Mouse (Mus musculus): ENCODE data around the gene Rac3. TPM values are rescaled to one million over a fixed set of nuclear protein-coding genes. Genes with fewer than 3 reads are reported as not detected.
A peak's percentile ranks its signal among the peaks of the same experiment; 100 is the strongest.

Rac3 gene
- total and polyA plus RNA-seq, 2 experiments from 2014 or later = 788 to 808 TPM

DNA sequence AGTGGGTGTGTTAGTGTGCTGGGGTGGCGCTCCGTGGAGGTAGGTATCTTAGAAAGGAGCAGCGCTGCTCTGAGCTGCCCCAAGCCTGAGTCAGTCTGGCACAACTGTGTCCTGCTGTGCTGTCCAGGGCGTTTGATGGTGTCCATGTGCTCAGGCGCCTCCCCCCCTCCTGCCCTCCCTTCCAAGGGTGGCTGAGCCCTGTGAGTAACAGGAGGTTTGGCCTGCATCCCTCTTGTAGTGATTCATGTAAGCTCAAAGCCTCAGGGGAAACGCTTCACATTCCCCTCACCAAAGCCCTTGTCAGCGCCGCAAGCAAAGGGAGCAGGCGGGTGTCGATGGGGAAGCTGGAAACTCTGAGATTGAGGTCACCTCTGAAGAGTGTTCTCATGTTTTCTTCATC lies 23.5 kb upstream of the Rac3 start:
- WGBS = 63% methylated on average over 10 of the region's 10 CpGs
- TF ChIP-seq CTCF (IDR thresholded peaks at IDR 0.05) = no peak

DNA sequence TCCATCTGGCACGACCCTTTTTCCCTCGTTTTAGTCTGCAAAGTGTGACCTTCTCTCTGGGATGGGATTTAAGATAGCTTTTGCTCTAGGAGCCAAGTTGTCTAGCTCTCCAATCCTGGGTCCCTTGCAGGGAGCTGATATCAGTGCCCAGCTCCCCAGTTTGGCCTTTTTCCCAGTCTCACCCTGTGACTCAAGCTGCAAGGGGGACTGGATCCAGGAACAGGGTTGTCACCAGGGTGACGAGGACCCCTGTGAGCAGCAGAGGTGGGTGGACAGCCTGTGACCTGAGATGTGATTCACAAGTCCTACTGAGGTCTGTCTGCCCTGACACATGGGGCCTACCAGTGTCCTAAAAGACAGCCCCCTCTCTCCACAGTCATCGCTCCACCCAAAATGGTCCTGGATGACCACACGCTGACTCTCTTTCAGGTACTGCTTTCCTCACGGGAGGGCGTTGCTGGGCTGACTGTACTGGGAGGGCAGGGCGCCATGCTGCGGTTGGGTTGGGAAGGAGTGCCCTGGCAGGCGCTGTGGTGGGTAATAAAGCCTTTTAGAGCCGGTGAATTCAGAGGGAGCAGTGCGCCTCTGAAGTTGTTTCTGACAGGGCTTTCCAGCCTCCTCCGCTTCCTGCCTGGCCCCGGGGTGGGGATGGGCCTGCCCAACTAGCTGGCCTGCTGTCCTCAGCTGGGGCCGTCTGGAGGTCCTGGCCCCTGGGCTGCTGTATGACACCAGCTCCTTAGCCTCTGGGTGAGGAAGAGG lies 17.4 kb upstream of the Rac3 start:
- Histone ChIP-seq H3K4me3 (ENCODE audit: low read depth, low read length) (no peak overlapping the region), H3K9me3 (ENCODE audit: low read length) (no peaks in the 10 kb centered on the region), H3K27ac (ENCODE audit: low read depth, low read length) (no peak overlapping the region), H3K27me3 (ENCODE audit: insufficient read depth, low read length) (no peaks in the 10 kb centered on the region), H3K4me2 (ENCODE audit: low read depth, low read length, poor library complexity, severe bottlenecking) (no peak overlapping the region), H3K9ac (replicated peaks; ENCODE audit: low read length, poor library complexity, severe bottlenecking) (0 out of 2 replicates have a peak overlapping the region, but pooled peaks have one; percentile 24), H3K4me1 (ENCODE audit: insufficient read depth, low read length) (0 out of 2 replicates have a peak, but pooled peaks cover 4% of the 10 kb centered on the region), H3K36me3 (ENCODE audit: insufficient read depth, low read length) (peaks cover 14% of the 10 kb centered on the region)
- DNase-seq (ENCODE audit: low spot score) (no peak), ATAC-seq (ENCODE audit: low FRiP score) (no peak)
- 37% methylated on average over 15 of the region's 15 CpGs for WGBS
- 0 out of 2 replicates have a peak, but pooled peaks have one; percentile 1 for TF ChIP-seq CTCF (IDR thresholded peaks at IDR 0.05)

More for the DNA sequence above, 23.5 kb upstream of the Rac3 start:
- Histone ChIP-seq H3K4me2 (ENCODE audit: low read depth, low read length, poor library complexity, severe bottlenecking) (no peak overlapping the region), H3K9ac (replicated peaks; ENCODE audit: low read length, poor library complexity, severe bottlenecking) (no peak overlapping the region), H3K9me3 (ENCODE audit: low read length) (no peaks in the 10 kb centered on the region), H3K36me3 (ENCODE audit: insufficient read depth, low read length) (peaks cover 14% of the 10 kb centered on the region), H3K27ac (ENCODE audit: low read depth, low read length) (no peak overlapping the region), H3K4me3 (ENCODE audit: low read depth, low read length) (no peak overlapping the region), H3K27me3 (ENCODE audit: insufficient read depth, low read length) (no peaks in the 10 kb centered on the region), H3K4me1 (ENCODE audit: insufficient read depth, low read length) (no peaks in the 10 kb centered on the region)
- DNase-seq (ENCODE audit: low spot score) = no peak
- no peak for ATAC-seq (ENCODE audit: low FRiP score)

DNA sequence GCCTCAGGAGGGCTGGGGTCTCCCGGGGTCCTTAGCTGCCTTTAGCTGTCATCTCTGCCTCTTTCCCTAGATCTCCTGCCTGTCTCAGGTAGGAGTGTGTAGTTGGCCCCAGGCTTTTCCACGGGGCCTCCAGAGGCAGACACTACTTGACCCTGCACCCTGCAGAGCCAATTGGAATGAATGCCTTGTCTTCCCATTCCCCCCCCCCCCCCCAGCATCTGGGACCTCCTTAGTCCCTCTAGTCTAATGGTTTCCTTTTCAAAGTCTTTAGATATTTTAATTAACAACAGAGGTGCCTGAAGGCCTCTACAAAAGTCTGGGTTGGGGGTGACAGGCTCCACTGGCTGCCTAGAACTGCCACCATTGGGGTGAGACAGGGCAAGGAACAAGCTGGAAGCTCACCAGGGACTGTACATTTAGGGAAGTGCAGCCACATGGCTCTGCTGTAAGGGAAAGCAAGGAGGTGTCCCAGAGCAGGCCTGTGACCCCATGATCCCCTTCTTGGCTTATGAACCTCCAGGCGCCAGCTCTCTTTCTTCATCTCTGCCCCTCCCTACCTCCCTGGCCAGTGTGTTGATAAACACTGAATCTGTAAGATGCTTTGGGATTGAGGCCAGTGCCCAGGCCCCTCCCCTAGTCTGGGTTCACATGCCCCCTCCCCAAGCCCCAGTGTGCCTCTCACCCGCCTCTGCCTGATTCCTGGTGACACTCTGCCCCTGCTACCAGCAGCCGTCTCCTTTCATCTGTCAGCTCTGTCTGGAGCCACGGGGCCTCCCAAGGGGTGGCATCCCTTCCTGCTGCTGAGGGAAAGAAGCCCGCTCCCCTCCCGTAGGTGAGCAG lies 16.6 kb upstream of the Rac3 start:
- Histone ChIP-seq H3K27me3 (ENCODE audit: insufficient read depth, low read length) (no peaks in the 10 kb centered on the region), H3K4me3 (ENCODE audit: low read depth, low read length) (no peak overlapping the region), H3K27ac (ENCODE audit: low read depth, low read length) (no peak overlapping the region), H3K4me2 (ENCODE audit: low read depth, low read length, poor library complexity, severe bottlenecking) (no peak overlapping the region), H3K36me3 (ENCODE audit: insufficient read depth, low read length) (peaks cover 16% of the 10 kb centered on the region), H3K4me1 (ENCODE audit: insufficient read depth, low read length) (0 out of 2 replicates have a peak, but pooled peaks cover 4% of the 10 kb centered on the region), H3K9me3 (ENCODE audit: low read length) (no peaks in the 10 kb centered on the region), H3K9ac (replicated peaks; ENCODE audit: low read length, poor library complexity, severe bottlenecking) (no peak overlapping the region)
- TF ChIP-seq CTCF (IDR thresholded peaks at IDR 0.05) = no peak
- ATAC-seq (ENCODE audit: low FRiP score) (no peak), DNase-seq (ENCODE audit: low spot score) (no peak)
- 19% methylated on average over 8 of the region's 8 CpGs for WGBS

DNA sequence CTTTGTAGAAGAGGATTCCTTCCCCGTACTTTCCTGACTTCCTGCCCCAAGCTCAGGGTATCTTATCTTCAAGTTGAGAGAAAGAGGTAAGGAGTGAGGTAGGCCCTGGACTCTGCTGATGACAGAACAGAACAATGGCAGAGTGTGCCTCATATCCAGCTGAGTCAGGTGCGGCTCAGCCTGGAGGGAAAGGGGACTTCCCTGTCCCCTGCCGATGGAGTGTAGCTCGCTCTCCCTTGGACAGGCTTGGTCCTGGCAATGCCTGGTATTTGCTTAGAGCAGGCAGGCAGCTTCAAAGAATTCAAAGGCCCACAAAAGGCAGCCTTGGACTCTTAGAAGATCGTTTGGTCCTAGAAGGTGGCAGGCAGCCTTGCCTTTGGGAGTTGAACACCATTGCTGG lies 15.2 kb upstream of the Rac3 start:
- TF ChIP-seq CTCF (IDR thresholded peaks at IDR 0.05) = no peak
- H3K27ac ChIP-seq (ENCODE audit: low read depth, low read length) = no peak overlapping the region
- DNase-seq (ENCODE audit: low spot score) (no peak), ATAC-seq (ENCODE audit: low FRiP score) (no peak)
- no peaks in the 10 kb centered on the region for H3K27me3 ChIP-seq (ENCODE audit: insufficient read depth, low read length)
- H3K9ac ChIP-seq (replicated peaks; ENCODE audit: low read length, poor library complexity, severe bottlenecking) = 0 out of 2 replicates have a peak overlapping the region, but pooled peaks have one; percentile 13
- H3K4me1 ChIP-seq (ENCODE audit: insufficient read depth, low read length) = 0 out of 2 replicates have a peak, but pooled peaks cover 4% of the 10 kb centered on the region
- no peak overlapping the region for H3K4me3 ChIP-seq (ENCODE audit: low read depth, low read length)
- WGBS = 55% methylated on average over 5 of the region's 5 CpGs
- H3K4me2 ChIP-seq (ENCODE audit: low read depth, low read length, poor library complexity, severe bottlenecking) = no peak overlapping the region
- no peaks in the 10 kb centered on the region for H3K9me3 ChIP-seq (ENCODE audit: low read length)
- peaks cover 24% of the 10 kb centered on the region for H3K36me3 ChIP-seq (ENCODE audit: insufficient read depth, low read length)

DNA sequence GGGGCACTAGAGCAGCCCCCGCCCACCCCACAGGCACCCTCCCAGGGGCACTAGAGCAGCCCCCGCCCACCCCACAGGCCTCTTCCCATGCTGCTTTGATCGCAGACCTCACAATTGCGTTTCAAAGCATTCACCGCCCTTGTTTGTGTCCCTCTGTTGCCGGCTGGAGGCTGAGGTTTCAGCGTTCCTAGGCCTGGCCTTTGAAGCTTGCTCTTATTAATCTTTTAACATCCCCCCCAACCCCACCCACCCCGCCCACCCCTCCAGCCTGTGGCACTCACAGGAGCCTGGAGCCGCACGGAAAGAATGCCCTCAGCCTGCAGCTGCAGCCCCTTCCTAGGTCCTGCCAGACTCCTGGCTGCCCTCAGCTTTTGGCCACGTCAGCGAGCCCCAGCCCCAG lies 14.0 kb upstream of the Rac3 start:
- no peak overlapping the region for H3K27ac ChIP-seq (ENCODE audit: low read depth, low read length)
- H3K9me3 ChIP-seq (ENCODE audit: low read length) = no peaks in the 10 kb centered on the region
- H3K36me3 ChIP-seq (ENCODE audit: insufficient read depth, low read length) = peaks cover 24% of the 10 kb centered on the region
- DNase-seq (ENCODE audit: low spot score) (no peak), ATAC-seq (ENCODE audit: low FRiP score) (no peak)
- 0 out of 2 replicates have a peak, but pooled peaks cover 4% of the 10 kb centered on the region for H3K4me1 ChIP-seq (ENCODE audit: insufficient read depth, low read length)
- TF ChIP-seq CTCF (IDR thresholded peaks at IDR 0.05) = no peak
- no peak overlapping the region for H3K4me3 ChIP-seq (ENCODE audit: low read depth, low read length)
- 9% methylated on average over 10 of the region's 12 CpGs for WGBS
- no peak overlapping the region for H3K9ac ChIP-seq (replicated peaks; ENCODE audit: low read length, poor library complexity, severe bottlenecking)
- no peak overlapping the region for H3K4me2 ChIP-seq (ENCODE audit: low read depth, low read length, poor library complexity, severe bottlenecking)
- H3K27me3 ChIP-seq (ENCODE audit: insufficient read depth, low read length) = no peaks in the 10 kb centered on the region
